Mouse (Mus musculus) olfactory bulb, adult 2 months (tissue): Measurements from ENCODE around the gene Rbms1.

Source experiments
- CTCF ChIP-seq: fragments of 200-500 bp; IDR thresholded peaks from 2 replicates; pipeline ENCODE4 v1.5.1; 2012; ENCODE audit warnings: low read depth, mild to moderate bottlenecking, low read length, moderate library complexity; ENCODE audit not compliant: insufficient read depth
- POLR2A ChIP-seq: fragments of 200-500 bp; IDR thresholded peaks from 2 replicates; pipeline ENCODE4 v1.6.1; 2012; ENCODE audit warnings: mild to moderate bottlenecking, low read depth, low read length, moderate library complexity; ENCODE audit not compliant: insufficient read depth

- TF ChIP-seq CTCF (no peak), POLR2A (no peak)
These were observed 242.8 kb downstream of the Rbms1 start for GRCm38 (mm10) chr2:60720205-60720604.
